Mouse (Mus musculus) E14TG2a.4 (cell line): Measurements from ENCODE around the gene Ksr1.

Experiments
- CTCF ChIP-seq: conservative IDR thresholded peaks from 2 replicates; pipeline ENCODE4 v1.5.1; 2014; ENCODE audit warnings: low read length
- NANOG ChIP-seq: IDR thresholded peaks from 2 replicates; pipeline ENCODE4 v1.6.1; 2014; ENCODE audit warnings: borderline replicate concordance, low read length, mixed read lengths
- POU5F1 ChIP-seq: IDR thresholded peaks from 2 replicates; pipeline ENCODE4 v1.6.1; 2014; ENCODE audit warnings: low read length, borderline replicate concordance

- TF ChIP-seq CTCF: peak; percentile 66
- TF ChIP-seq POU5F1: no peak
- no peak for TF ChIP-seq NANOG
Measured at GRCm38 (mm10) chr11:79192176-79192575, 46.0 kb upstream of the Ksr1 start.
